Mouse (Mus musculus): ENCODE data around the gene Gm21987.

DNA sequence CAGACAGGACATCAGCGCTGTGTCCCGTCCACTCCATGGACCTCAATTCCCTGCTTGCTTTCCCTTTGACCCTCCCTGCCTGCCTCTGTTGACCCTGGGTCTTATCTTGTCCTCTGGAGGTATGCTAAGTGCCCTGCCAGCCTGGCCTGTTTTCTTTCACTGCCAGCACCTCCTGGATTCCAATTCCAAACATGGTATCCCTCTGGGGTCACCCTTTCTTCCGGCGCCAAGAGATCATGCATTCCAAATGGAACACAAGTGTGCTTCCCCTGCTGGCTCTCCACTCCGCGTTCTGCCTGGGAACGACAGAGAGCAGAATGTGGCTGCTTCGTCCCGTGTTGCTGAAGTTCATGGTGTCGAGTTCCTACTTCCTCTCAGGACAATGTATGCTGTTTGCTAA is 15.1 kb downstream of the Gm21987 start, which contains the start of gene Popdc2:
- TF ChIP-seq POLR2AphosphoS2 (IDR thresholded peaks at IDR 0.05; ENCODE audit: low read length) (no peak), TBP (IDR thresholded peaks at IDR 0.05; ENCODE audit: low read depth, low read length) (no peak)

Measured in MEL (cell line).